Comparison of ENCODE assay signal across 8 mouse cellular contexts in the genomic region with DNA sequence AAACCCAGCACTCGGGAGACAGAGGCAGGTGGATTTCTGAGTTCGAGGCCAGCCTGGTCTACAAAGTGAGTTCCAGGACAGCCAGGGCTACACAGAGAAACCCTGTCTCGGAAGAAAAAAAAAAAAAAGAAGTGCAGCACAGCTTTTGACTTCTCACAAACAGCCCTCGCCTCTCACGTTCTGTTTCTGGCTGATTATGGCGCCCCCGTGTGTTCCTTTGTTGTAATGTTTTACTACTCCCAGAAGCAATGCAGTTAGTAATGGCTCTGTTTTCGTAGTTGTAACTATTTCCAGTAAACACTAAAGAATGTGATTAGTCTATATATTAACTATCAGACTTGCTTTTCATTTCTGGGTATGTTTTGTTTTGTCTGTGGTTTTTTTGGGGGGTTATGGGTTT. TPM values are rescaled to one million over a fixed set of nuclear protein-coding genes. Genes with fewer than 3 reads are reported as not detected.
DNase-seq lines count a peak whose midpoint lies in the region; ATAC-seq and TF ChIP-seq lines count a peak whose summit lies in the region.
"Not testable (repeated sequence)": the region's sequence is repeated elsewhere in the genome, so short reads cannot be mapped to it uniquely, and the experiment has no call there.

No protein-coding gene starts in this region.

- 14% methylated on average over 8 of the region's 8 CpGs for WGBS in cerebellum, adult 2 months
- WGBS in hindbrain, postnatal 0 days, result 19% methylated on average over 8 of the region's 8 CpGs

- H3K4me2 ChIP-seq in hindbrain, postnatal 0 days (ENCODE audit: low read depth, low read length), result not testable (repeated sequence)

- H3K4me1 ChIP-seq in cerebellum, adult 2 months (ENCODE audit: control insufficient read depth, insufficient read depth, low read length), result peaks cover 17% of the 10 kb centered on the region
- not testable (repeated sequence) for H3K4me1 ChIP-seq in hindbrain, postnatal 0 days (ENCODE audit: insufficient read depth, low read length)

- in situ Hi-C loops in Patski (cut with MboI; ENCODE audit: low pct_unique_long_range_greater_than_20kb), result loop anchor here (5.0 kb wide), 1 partner anchor 1178 kb away; no protein-coding TSS in a partner anchor

- not testable (repeated sequence) for ATAC-seq in Patski
- ATAC-seq in frontal cortex, adult (ENCODE audit: low TSS enrichment), result peak; percentile 52; the same call in 1 of the 2 replicates
- peak; percentile 55; the same call in 1 of the 2 replicates for ATAC-seq in hindbrain, postnatal 0 days

- H3K27ac ChIP-seq in cerebellum, adult 2 months (ENCODE audit: insufficient read depth, low read length); hindbrain, postnatal 0 days: not testable (repeated sequence)

- H3K9me3 ChIP-seq in hindbrain, postnatal 0 days (ENCODE audit: low read length), result not testable (repeated sequence)

- DNase-seq in Patski (ENCODE audit: low read depth, low spot score), result not testable (repeated sequence)
- DNase-seq in cerebellum, adult 2 months, result peak; percentile 56 to 61
- peak; percentile 88 for DNase-seq in hindbrain, postnatal 0 days (ENCODE audit: low spot score)
- peak; percentile 23 to 49 for DNase-seq in layer of hippocampus, postnatal 36 days
- peak; percentile 76 for DNase-seq in lung, postnatal 14 days
- DNase-seq in right cerebral cortex, postnatal 10 days (ENCODE audit: low spot score in 2 of 2), result peak; percentile 72 to 82
- DNase-seq in thymus, postnatal 4 days, result peak; percentile 87

- not testable (repeated sequence) for H3K9ac ChIP-seq in hindbrain, postnatal 0 days (replicated peaks; ENCODE audit: low read length)

- CTCF ChIA-PET in Patski (lab: Charles Lee), result interaction anchor here (1.2 to 1.9 kb wide), 2 partner anchors 15 kb away, joined by 3 to 7 read pairs; no protein-coding TSS in a partner anchor

- not testable (repeated sequence) for H3K4me3 ChIP-seq in cerebellum, adult 2 months (replicated peaks; ENCODE audit: insufficient read depth, low read depth, low read length); hindbrain, postnatal 0 days (ENCODE audit: low read length)

- POLR2A ChIA-PET in Patski (lab: Charles Lee), result interaction anchor here (0.6 kb wide), 1 partner anchor 45 kb away, joined by 3 read pairs; no protein-coding TSS in a partner anchor

- H3K36me3 ChIP-seq in hindbrain, postnatal 0 days (ENCODE audit: insufficient read depth, low read length), result not testable (repeated sequence)

- H3K27me3 ChIP-seq in Patski; cerebellum, adult 2 months (ENCODE audit: control insufficient read depth, insufficient read depth, low read length); hindbrain, postnatal 0 days (ENCODE audit: insufficient read depth, low read length): not testable (repeated sequence)

- peak; percentile 53 for TF ChIP-seq CTCF in Patski (IDR thresholded peaks at IDR 0.05)
- peak; percentile 65; the same call in 1 of the 2 replicates for TF ChIP-seq CTCF in cerebellum, adult 2 months (IDR thresholded peaks at IDR 0.05; ENCODE audit: borderline replicate concordance, insufficient read depth, low read depth, low read length)
- peak; percentile 81 for TF ChIP-seq CTCF in hindbrain, postnatal 0 days (IDR thresholded peaks at IDR 0.05; ENCODE audit: low read depth)

- TF ChIP-seq POLR2A in cerebellum, adult 2 months (IDR thresholded peaks at IDR 0.05; ENCODE audit: borderline replicate concordance, insufficient read depth, low read length), result not testable (repeated sequence)

RNA-seq across cellular contexts. Expression of gene Rnft1, which starts 20.2 kb away (rescaled TPM):
- polyA plus RNA-seq in Patski (2021), result 34.3 TPM
- 11.4 and 11.6 TPM in 2 replicates for polyA plus RNA-seq in cerebellum, adult 2 months (2012; rRNA removed)
- 5.1 and 5.7 TPM in 2 replicates for total RNA-seq in hindbrain, postnatal 0 days (2014; rRNA removed)
- polyA plus RNA-seq in hindbrain, postnatal 0 days (2015; fragmentation: Nextera tagmentation; extraction: Ambion mirVana), result 15.0 and 16.3 TPM in 2 replicates
- total RNA-seq in layer of hippocampus, postnatal 36 days (2021), result 10 to 100 TPM; 28.0 to 32.1 TPM
